Mouse (Mus musculus) neural tube, embryonic 12.5 days (tissue): Measurements from ENCODE around the gene Nploc4. TPM values are rescaled to one million over a fixed set of nuclear protein-coding genes. Genes with fewer than 3 reads are reported as not detected.
A peak's percentile ranks its signal among the peaks of the same experiment; 100 is the strongest.
"Not testable (repeated sequence)": the region's sequence is repeated elsewhere in the genome, so short reads cannot be mapped to it uniquely, and the experiment has no call there.

ENCODE experiments used
- ATAC-seq: fragments of 200-750 bp; cut with Nextera tagmentation; 2 replicates; pipeline ENCODE4 v1.8.0; 2017; ENCODE audit warnings: low read depth, mild to moderate bottlenecking, moderate TSS enrichment, moderate library complexity; ENCODE audit not compliant: low FRiP score
- H3K27ac ChIP-seq: fragments of 300-500 bp; sonication (generic); 2 replicates; pipeline ENCODE4 v1.5.1; 2016
- H3K27me3 ChIP-seq: fragments of 300-500 bp; sonication (generic); replicated peaks from 2 replicates; pipeline ENCODE4 v1.6.1; 2016; ENCODE audit warnings: mild to moderate bottlenecking
- H3K36me3 ChIP-seq: fragments of 300-500 bp; sonication (generic); 2 replicates; pipeline ENCODE4 v1.6.1; 2016; ENCODE audit warnings: mild to moderate bottlenecking
- H3K4me1 ChIP-seq: fragments of 300-500 bp; sonication (generic); 2 replicates; pipeline ENCODE4 v1.6.1; 2016
- H3K4me2 ChIP-seq: fragments of 300-500 bp; sonication (generic); replicated peaks from 2 replicates; pipeline ENCODE4 v1.6.1; 2016; ENCODE audit warnings: mild to moderate bottlenecking
- H3K4me3 ChIP-seq: fragments of 300-500 bp; sonication (generic); 2 replicates; pipeline ENCODE4 v1.5.1; 2016
- H3K9ac ChIP-seq: fragments of 300-500 bp; sonication (generic); 2 replicates; pipeline ENCODE4 v1.6.1; 2016; ENCODE audit warnings: mild to moderate bottlenecking
- H3K9me3 ChIP-seq: fragments of 300-500 bp; sonication (generic); 2 replicates; pipeline ENCODE4 v1.6.1; 2016; ENCODE audit warnings: mild to moderate bottlenecking
- WGBS: fragments of 180-500 bp; shearing (Covaris S2); methylation state at CpG from one replicate; pipeline ENCODE4 v1.1.7; 2016; 5-methylcytosine and 5-hydroxymethylcytosine counted together
- polyA plus RNA-seq: library from polyadenylated mRNA; unstranded; fragments of >200 nt; fragmentation: Nextera tagmentation; extraction: Ambion mirVana; gene quantifications from 2 replicates; pipeline ENCODE4 v1.2.1, GENCODE M21; 2016

Gene Nploc4
- polyA plus RNA-seq, 1 experiment from 2014 or later: 54.6 TPM

DNA sequence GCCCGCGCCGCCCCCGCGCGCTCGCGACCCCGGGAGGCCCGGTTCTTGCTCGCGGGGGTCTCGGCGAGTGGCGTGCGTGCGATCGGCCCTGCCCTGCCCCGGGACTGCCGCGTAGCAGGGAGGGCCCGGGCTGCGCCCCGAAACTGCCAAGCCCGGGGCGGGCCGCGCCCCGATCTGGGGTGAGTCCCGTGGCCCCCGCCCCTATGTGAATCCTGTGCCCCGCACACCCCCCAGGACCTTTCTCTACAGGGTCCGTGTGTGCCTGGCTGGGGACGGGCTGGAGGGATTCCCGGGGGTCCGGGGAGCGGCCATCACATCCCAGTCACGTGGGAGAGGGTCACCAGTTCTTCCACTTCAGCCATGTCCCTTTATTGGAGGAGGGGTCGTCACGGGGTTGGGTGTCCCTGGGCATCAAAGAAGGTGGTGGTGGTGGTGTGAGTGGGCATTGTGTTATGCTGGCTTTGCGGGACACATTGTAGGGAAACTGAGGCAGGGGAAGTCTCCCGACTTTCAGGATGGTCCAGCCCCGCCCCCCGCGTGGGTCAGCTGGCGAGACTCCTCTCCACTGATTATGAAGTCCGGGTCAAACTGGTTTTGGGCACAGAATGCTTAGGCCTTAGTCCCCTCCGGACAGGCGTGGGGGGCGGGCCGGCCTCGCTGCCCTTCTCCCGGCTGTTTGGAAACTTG is 88.7 kb downstream of the Nploc4 start:
- Histone ChIP-seq H3K4me1 (peaks cover 49% of the 10 kb centered on the region), H3K27ac (peak overlapping the region; percentile 99), H3K4me2 (peak overlapping the region; percentile 92), H3K9ac (peak overlapping the region; percentile 100), H3K36me3 (peaks cover 17% of the 10 kb centered on the region), H3K9me3 (no peaks in the 10 kb centered on the region), H3K4me3 (peak overlapping the region; percentile 100), H3K27me3 (0 out of 2 replicates have a peak, but pooled peaks cover 3% of the 10 kb centered on the region)
- WGBS: 3% methylated on average over 53 of the region's 53 CpGs
- ATAC-seq: peak; percentile 42

DNA sequence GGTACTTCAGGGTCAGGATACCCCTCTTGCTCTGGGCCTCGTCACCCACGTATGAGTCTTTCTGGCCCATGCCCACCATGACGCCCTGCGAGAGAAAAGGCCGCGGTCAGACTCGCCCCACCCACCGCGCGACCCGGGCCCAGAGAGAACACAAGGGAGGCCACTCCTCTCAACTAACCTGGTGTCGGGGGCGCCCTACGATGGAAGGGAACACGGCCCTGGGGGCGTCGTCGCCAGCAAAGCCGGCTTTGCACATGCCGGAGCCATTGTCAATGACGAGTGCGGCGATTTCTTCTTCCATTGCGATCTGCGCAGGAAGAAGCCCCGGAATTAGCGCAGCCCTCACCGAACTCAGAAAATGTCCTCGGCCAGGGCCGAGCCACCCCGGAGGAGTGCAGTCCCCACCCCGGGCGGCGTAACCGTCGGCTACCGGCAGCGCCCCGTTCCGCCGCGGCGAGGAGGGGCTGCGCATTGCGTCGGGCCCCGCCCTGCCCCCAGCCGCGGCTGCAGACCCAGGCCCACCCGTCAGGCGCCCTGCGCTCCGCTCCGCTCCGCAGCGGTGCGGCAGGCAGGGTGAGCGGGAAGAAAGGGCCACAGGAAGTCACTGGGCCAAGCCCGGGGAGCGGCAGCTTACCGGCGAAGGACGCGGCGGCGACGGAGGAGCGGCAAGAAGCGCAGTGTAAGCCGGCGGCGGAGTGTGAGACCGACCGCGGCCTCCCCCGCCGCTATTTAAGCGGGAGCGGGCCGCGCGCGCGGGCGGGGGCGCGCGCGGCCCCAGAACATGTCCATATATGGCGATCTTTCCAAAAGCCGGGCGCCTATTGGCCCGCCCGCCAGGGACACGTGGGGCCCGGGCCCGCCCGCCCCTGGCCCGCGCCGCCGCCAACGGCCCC is 89.5 kb downstream of the Nploc4 start, which contains the start of gene Actg1:
TSS of gene Actg1 (minus strand) at position 752 of the 893 bp plus-strand sequence.
- Histone ChIP-seq H3K4me2 (peak within 1 kb of the TSS; percentile 92), H3K4me3 (peak within 1 kb of the TSS; percentile 100), H3K27me3 (no peaks in the 10 kb centered on the region), H3K27ac (peak within 1 kb of the TSS; percentile 99), H3K4me1 (peaks cover 42% of the 10 kb centered on the region), H3K9ac (peak within 1 kb of the TSS; percentile 100), H3K36me3 (peaks cover 17% of the 10 kb centered on the region), H3K9me3 (no peaks in the 10 kb centered on the region)
- ATAC-seq: peak; percentile 73
- 2% methylated on average over 103 of the region's 103 CpGs for WGBS

DNA sequence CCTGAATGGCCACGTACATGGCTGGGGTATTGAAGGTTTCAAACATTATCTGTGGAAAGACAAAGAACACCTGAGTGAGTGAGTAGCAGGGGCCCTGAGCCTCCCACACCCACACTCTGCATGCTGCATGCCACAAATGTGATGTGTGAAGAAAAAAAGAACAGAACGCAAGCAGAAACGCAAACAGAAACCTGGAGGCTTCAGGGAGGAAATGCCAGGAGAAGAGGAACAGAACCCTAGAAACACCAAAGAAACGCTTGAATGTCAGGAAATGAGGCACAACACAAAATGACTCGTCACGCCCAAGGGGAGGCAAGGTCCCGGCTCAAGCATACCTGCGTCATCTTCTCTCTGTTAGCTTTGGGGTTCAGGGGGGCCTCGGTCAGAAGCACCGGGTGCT is 90.2 kb downstream of the Nploc4 start:
- peaks cover 35% of the 10 kb centered on the region for H3K4me1 ChIP-seq
- no peak for ATAC-seq
- H3K27ac ChIP-seq: peak overlapping the region; percentile 23; the same call in 1 of the 2 replicates
- H3K27me3 ChIP-seq: no peaks in the 10 kb centered on the region
- peak overlapping the region; percentile 92 for H3K4me2 ChIP-seq
- H3K9me3 ChIP-seq: no peaks in the 10 kb centered on the region
- peaks cover 17% of the 10 kb centered on the region for H3K36me3 ChIP-seq
- peak overlapping the region; percentile 100 for H3K4me3 ChIP-seq
- H3K9ac ChIP-seq: peak overlapping the region; percentile 100
- WGBS: 12% methylated on average over 10 of the region's 10 CpGs

DNA sequence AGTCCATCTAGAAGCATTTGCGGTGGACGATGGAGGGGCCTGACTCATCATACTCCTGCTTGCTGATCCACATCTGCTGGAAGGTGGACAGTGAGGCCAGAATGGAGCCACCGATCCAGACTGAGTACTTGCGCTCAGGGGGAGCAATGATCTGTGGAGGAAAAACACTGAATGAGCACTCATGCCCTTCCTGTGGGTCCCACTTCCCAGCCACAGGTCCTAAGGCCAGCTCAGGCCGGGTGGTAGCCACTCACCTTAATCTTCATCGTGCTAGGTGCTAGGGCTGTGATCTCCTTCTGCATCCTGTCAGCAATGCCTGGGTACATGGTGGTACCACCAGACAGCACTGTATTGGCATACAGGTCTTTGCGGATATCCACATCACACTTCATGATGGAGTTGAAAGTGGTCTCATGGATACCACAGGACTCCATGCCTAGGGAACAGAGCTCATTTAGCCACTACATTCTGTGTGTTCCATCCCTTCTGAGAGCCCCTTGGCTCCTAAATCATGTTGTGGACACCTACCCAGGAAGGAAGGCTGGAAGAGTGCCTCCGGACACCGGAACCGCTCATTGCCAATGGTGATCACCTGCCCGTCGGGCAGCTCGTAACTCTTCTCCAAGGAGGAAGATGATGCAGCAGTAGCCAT is 91.0 kb downstream of the Nploc4 start:
- H3K4me2 ChIP-seq: peak overlapping the region; percentile 73
- H3K4me1 ChIP-seq: peaks cover 29% of the 10 kb centered on the region
- WGBS: 69% methylated on average over 11 of the region's 13 CpGs
- H3K27me3 ChIP-seq, ATAC-seq, H3K9me3 ChIP-seq, H3K27ac ChIP-seq: not testable (repeated sequence)
- peak overlapping the region; percentile 45 for H3K4me3 ChIP-seq
- H3K9ac ChIP-seq: peak overlapping the region; percentile 69
- H3K36me3 ChIP-seq: peaks cover 17% of the 10 kb centered on the region

DNA sequence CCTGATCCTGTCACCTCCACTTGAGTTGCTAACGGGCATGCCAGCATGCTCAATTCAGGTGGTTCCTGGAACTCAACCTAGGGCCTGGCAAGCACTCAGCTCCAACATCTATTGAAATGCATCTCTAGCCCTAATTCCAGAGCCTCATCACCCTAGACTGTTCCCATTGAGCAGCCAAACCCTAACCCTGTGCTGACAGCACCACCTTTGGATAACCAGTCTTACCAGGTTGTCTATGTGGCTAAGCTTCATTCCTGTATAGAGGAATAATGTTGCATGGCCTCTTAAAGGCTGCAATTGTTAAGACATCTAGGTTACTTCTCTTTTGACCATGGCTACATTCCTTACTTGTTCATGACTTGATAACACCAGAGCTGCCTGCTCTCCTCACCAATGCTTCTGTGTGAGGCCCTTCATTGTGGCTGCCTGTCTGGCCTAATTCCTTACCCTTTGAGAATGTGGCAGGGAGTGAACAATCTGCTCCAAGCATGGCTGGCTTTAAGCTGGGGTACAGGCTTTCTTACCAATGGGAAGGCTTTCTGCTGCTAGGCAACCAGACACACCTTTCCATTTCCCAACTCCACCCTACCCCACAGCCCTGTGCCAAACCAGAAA is 92.3 kb downstream of the Nploc4 start:
- H3K4me2 ChIP-seq: peak overlapping the region; percentile 57
- peaks cover 16% of the 10 kb centered on the region for H3K4me1 ChIP-seq
- no peak for ATAC-seq
- no peaks in the 10 kb centered on the region for H3K27me3 ChIP-seq
- H3K4me3 ChIP-seq: peak overlapping the region; percentile 18
- peaks cover 17% of the 10 kb centered on the region for H3K36me3 ChIP-seq
- WGBS: 34% methylated on average over 1 of the region's 1 CpGs
- 0 out of 2 replicates have a peak overlapping the region, but pooled peaks have one; percentile 5 for H3K9ac ChIP-seq
- H3K9me3 ChIP-seq: 0 out of 2 replicates have a peak, but pooled peaks cover 3% of the 10 kb centered on the region
- no peak overlapping the region for H3K27ac ChIP-seq

DNA sequence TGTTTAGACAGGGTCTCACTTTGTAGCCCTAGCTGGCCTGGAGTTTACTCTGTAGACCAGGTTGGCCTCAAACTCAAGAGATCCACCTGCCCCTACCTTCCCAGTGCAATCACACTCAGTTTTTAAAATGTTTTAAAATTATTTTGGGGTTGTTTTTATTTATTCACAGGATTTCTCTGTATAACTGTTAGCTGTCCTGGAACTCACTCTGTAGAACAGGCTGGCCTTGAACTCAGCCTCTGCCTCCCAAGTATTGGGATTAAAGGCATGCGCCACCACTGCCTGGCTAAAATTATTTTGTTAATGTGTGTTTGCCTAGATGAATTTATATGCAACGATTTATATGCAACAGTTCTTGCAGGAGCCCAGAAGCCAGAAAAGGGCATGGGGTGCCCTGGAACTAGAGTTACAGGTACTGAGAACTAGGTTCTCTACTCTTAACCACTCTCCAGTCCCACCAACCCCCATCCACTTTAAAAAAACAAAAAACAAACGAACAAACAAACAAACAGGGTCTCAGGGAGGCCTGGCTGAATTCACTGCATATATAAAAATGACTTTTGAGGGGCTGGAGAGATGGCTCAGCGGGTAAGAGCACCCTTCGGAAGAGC is 93.1 kb downstream of the Nploc4 start:
- no peaks in the 10 kb centered on the region for H3K27me3 ChIP-seq
- H3K36me3 ChIP-seq: peaks cover 17% of the 10 kb centered on the region
- no peak for ATAC-seq
- 0 out of 2 replicates have a peak, but pooled peaks cover 3% of the 10 kb centered on the region for H3K9me3 ChIP-seq
- H3K27ac ChIP-seq: no peak overlapping the region
- no peak overlapping the region for H3K9ac ChIP-seq
- H3K4me1 ChIP-seq: peaks cover 10% of the 10 kb centered on the region
- H3K4me3 ChIP-seq: no peak overlapping the region
- 67% methylated on average over 5 of the region's 5 CpGs for whole genome bisulfite sequencing
- H3K4me2 ChIP-seq: peak overlapping the region; percentile 57

DNA sequence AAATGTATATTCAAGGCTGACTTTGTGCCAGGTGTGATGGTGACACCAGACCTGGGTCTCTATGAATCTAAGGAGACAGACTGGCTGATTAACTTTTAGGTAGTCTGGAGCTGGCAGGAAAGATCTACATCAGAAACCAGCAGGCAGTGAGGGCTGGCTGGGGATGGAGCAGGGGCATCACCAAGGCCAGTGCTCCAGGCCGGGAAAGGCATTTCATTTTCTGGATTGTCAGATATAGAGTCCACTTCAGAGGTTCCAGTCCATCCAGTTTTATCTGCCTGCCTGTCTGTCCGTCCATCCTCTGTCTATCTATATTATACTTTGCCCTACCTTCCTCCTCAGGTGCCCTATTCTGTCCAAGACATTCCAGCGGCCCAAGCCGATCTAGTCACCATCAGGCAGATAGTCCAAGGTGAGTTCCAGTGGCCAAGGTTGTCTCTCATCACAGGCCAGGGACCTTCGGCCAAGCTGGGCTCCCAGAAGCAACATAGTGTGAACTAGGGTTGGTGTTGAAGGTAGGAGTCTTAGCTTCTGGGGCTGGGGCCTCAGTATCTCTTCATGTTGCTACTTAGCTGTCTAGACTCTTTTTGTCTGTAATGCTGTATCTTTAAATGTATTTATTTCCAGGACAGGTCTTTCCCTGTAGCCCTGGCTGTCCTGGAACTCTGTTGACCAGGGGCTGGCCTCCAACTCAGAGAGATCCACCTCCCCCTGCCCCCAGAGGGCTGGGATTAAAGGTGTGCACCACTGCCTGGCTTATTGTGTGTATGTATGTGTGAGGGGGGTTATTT is 93.8 kb downstream of the Nploc4 start:
- no peak overlapping the region for H3K4me3 ChIP-seq
- H3K4me2 ChIP-seq: no peak overlapping the region
- no peak overlapping the region for H3K27ac ChIP-seq
- peaks cover 5% of the 10 kb centered on the region for H3K4me1 ChIP-seq
- no peak for ATAC-seq
- H3K9ac ChIP-seq: no peak overlapping the region
- peaks cover 17% of the 10 kb centered on the region for H3K36me3 ChIP-seq
- H3K27me3 ChIP-seq: no peaks in the 10 kb centered on the region
- 77% methylated on average over 5 of the region's 5 CpGs for WGBS
- H3K9me3 ChIP-seq: 0 out of 2 replicates have a peak, but pooled peaks cover 3% of the 10 kb centered on the region

DNA sequence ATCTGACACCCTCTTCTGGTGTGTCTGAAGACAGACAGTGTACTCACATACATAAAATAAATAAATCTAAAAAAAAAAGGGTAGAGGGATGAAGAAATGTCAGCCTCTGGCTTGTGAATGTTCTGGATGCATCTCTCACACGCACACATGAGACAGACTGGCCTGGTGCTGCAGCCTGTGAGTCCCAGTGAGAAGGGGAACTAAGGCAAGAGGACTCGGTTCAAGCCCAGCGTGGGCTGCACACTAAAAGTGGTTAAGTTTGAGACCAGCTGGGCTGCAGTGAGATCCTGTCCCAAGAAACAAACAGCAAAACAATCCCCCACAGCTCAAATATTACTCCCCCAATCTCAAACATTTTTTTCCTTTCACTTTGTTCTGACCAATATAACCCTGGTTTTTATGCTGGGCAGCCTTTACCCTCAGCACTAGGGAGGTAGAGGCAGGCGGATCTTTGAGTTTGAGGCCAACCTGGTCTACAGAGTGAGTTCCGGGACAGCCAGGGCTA is 94.8 kb downstream of the Nploc4 start:
- H3K4me3 ChIP-seq: no peak overlapping the region
- no peak overlapping the region for H3K4me2 ChIP-seq
- H3K27ac ChIP-seq: no peak overlapping the region
- H3K9me3 ChIP-seq: 0 out of 2 replicates have a peak, but pooled peaks cover 3% of the 10 kb centered on the region
- ATAC-seq: no peak
- H3K36me3 ChIP-seq: peaks cover 17% of the 10 kb centered on the region
- no peak overlapping the region for H3K9ac ChIP-seq
- peaks cover 5% of the 10 kb centered on the region for H3K4me1 ChIP-seq
- H3K27me3 ChIP-seq: no peaks in the 10 kb centered on the region
- 93% methylated on average over 5 of the region's 5 CpGs for WGBS

DNA sequence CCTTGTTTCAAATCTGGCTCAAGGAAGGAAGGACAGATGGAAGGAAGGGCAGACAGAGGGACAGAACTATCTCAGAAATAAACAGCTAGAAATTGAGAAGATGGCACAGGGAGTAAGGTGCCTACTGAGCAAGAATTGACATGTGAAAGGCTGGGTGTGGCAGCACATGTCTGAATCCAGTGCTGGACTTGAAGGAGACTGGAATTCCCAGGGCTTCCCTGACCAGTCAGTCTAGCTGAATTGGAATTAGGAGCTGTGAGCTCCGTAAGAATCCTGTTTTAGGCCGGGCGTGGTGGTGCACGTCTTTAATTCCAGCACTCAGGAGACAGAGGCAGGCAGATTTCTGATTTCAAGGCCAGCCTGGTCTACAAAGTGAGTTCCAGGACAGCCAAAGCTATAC is 95.8 kb downstream of the Nploc4 start:
- H3K4me2 ChIP-seq: no peak overlapping the region
- no peak overlapping the region for H3K9ac ChIP-seq
- no peaks in the 10 kb centered on the region for H3K27me3 ChIP-seq
- H3K36me3 ChIP-seq: peaks cover 12% of the 10 kb centered on the region
- H3K4me3 ChIP-seq: no peak overlapping the region
- 87% methylated on average over 4 of the region's 4 CpGs for WGBS
- ATAC-seq: no peak
- peaks cover 5% of the 10 kb centered on the region for H3K4me1 ChIP-seq
- no peak overlapping the region for H3K27ac ChIP-seq
- 0 out of 2 replicates have a peak, but pooled peaks cover 3% of the 10 kb centered on the region for H3K9me3 ChIP-seq

DNA sequence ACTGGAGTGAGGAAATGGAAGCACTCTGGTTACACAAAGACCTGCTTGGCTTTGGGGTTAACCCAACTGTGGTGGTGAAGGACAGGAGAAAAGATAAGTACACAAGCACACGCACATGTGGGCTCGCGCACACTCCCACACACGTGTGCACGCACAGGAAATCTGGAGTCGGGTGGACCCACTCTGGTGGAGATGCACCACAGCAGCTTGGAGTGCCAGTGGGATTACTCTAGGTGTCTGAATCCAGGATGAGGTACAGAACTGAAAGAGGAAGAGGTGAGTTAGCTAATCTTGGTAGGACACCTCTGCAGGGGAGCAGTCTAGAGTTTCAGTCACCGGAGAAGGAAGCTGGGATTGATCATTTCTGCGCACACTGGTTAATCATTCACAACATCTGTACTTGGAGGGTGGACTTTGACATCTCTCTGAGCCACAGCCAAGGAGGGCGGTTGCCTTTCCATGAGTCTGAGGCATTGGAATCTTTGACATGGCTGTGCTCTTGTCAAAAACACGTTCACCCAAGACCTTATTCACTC is 97.5 kb downstream of the Nploc4 start:
- H3K27me3 ChIP-seq: no peaks in the 10 kb centered on the region
- 0 out of 2 replicates have a peak, but pooled peaks cover 3% of the 10 kb centered on the region for H3K9me3 ChIP-seq
- H3K9ac ChIP-seq: no peak overlapping the region
- no peak overlapping the region for H3K4me3 ChIP-seq
- H3K4me2 ChIP-seq: no peak overlapping the region
- peaks cover under 1% of the 10 kb centered on the region for H3K4me1 ChIP-seq
- 91% methylated on average over 10 of the region's 10 CpGs for WGBS
- no peak overlapping the region for H3K27ac ChIP-seq
- no peak for ATAC-seq
- peaks cover 3% of the 10 kb centered on the region for H3K36me3 ChIP-seq
